Mouse (Mus musculus): ENCODE measurements at regions not wholly inside any gene's neighbourhood (a gene's known extent, or its start where the extent isn't known, plus 50 kb on each side); places are given as distances from the start of the nearest gene placed in this dataset.

DNA sequence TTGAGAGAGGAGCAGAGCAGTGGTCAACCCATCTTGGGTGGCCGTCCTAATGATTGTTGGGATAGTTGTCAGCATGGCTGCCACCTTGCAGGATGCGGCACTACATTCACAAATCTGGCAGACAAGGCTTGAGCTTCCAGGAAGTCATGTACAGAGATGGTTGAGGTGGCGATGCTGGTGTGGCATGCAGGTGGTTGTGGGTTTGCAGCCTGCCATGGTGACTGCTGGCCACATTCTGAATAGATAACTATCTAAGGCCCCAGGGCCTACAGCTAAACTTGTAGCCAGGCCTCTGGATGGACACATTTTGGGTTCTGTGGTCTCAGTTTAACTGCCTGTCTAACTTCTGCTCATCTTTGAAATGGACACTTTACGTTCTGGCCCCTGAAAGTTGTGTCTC lies 265.8 kb upstream of the Id2 start:
- dilution Hi-C loops (cut with MboI; ENCODE audit: extremely low pct_ligation_motif_present, extremely low pct_unique_long_range_greater_than_20kb, low sequenced_read_pairs), result no loop called here

GRCm38 (mm10) chr12:25360726-25361125 lies 263.8 kb upstream of the Id2 start:
- no peaks in the 10 kb centered on the region for H3K9me3 ChIP-seq (replicated peaks; ENCODE audit: low read length)
- no peaks in the 10 kb centered on the region for H3K79me2 ChIP-seq (replicated peaks; ENCODE audit: control insufficient read depth, extremely low read depth, insufficient read depth, poor library complexity, severe bottlenecking)
- H3K27me3 ChIP-seq (replicated peaks), result no peaks in the 10 kb centered on the region
- no peak overlapping the region for H3K4me2 ChIP-seq (ENCODE audit: insufficient read depth, low read depth, poor library complexity, severe bottlenecking)
- H3K4me3 ChIP-seq (replicated peaks in 1 of 3; ENCODE audit: low read depth in 2 of 3, low read length in 2 of 3, poor library complexity in 1 of 3), result no peak overlapping the region
- peaks cover 0 to 5% of the 10 kb centered on the region in 2 experiments; a peak in 2 of 4 replicates for H3K4me1 ChIP-seq (ENCODE audit: control insufficient read depth in 1 of 2, insufficient read depth in 2 of 2)
- TF ChIP-seq ETS1 (conservative IDR thresholded peaks at IDR 0.05; ENCODE audit: low read depth, low read length) (no peak), IRF4 (IDR thresholded peaks at IDR 0.05; ENCODE audit: low read depth, low read length) (no peak), MEF2A (IDR thresholded peaks at IDR 0.05; ENCODE audit: borderline replicate concordance, low read depth, low read length) (no peak), CTCF (conservative IDR thresholded peaks at IDR 0.05 in 1 of 2, IDR thresholded peaks at IDR 0.05 in 1 of 2; ENCODE audit: low read depth in 2 of 2, low read length in 2 of 2) (no peak)
- dilution Hi-C loops (cut with MboI; ENCODE audit: extremely low pct_ligation_motif_present, extremely low pct_unique_long_range_greater_than_20kb, low sequenced_read_pairs) (no loop called here), in situ Hi-C loops (cut with MboI; ENCODE audit: low pct_ligation_motif_present, low pct_unique_long_range_greater_than_20kb, low sequenced_read_pairs) (no loop called here)
- H3K36me3 ChIP-seq (replicated peaks in 1 of 2; ENCODE audit: control insufficient read depth in 1 of 2, insufficient read depth in 1 of 2, low read length in 1 of 2), result no peaks in the 10 kb centered on the region
- DNase-seq (ENCODE audit: extremely low read depth), result no peak
- H3K9ac ChIP-seq (ENCODE audit: insufficient read depth, low read depth), result no peak overlapping the region
- no peak overlapping the region for H3K27ac ChIP-seq (ENCODE audit: insufficient read depth, low read depth)

More for the DNA sequence above, 265.8 kb upstream of the Id2 start:
- Histone ChIP-seq H3K27ac (ENCODE audit: insufficient read depth, low read depth) (no peak overlapping the region), H3K9me3 (replicated peaks; ENCODE audit: low read length) (no peaks in the 10 kb centered on the region), H3K36me3 (replicated peaks in 1 of 2; ENCODE audit: control insufficient read depth in 1 of 2, insufficient read depth in 1 of 2, low read length in 1 of 2) (no peaks in the 10 kb centered on the region), H3K4me1 (ENCODE audit: control insufficient read depth in 1 of 2, insufficient read depth in 2 of 2) (no peaks in the 10 kb centered on the region), H3K4me3 (replicated peaks in 1 of 3; ENCODE audit: low read depth in 2 of 3, low read length in 2 of 3, poor library complexity in 1 of 3) (no peak overlapping the region), H3K79me2 (replicated peaks; ENCODE audit: control insufficient read depth, extremely low read depth, insufficient read depth, poor library complexity, severe bottlenecking) (no peaks in the 10 kb centered on the region), H3K4me2 (ENCODE audit: insufficient read depth, low read depth, poor library complexity, severe bottlenecking) (no peak overlapping the region), H3K9ac (ENCODE audit: insufficient read depth, low read depth) (no peak overlapping the region), H3K27me3 (replicated peaks) (no peaks in the 10 kb centered on the region)
- in situ Hi-C loops (cut with MboI; ENCODE audit: low pct_ligation_motif_present, low pct_unique_long_range_greater_than_20kb, low sequenced_read_pairs), result no loop called here
- TF ChIP-seq EP300 (IDR thresholded peaks at IDR 0.05; ENCODE audit: low read length) (no peak), BHLHE40 (IDR thresholded peaks at IDR 0.05; ENCODE audit: low read depth, low read length) (no peak), E2F4 (IDR thresholded peaks at IDR 0.05; ENCODE audit: insufficient replicate concordance, low read depth, low read length) (no peak), ZMIZ1 (IDR thresholded peaks at IDR 0.05; ENCODE audit: low read depth, low read length) (no peak), JUN (IDR thresholded peaks at IDR 0.05; ENCODE audit: insufficient read depth, low read depth, low read length) (no peak), JUND (conservative IDR thresholded peaks at IDR 0.05; ENCODE audit: low read depth, low read length) (no peak), ZC3H11A (IDR thresholded peaks at IDR 0.05; ENCODE audit: low read depth, low read length) (no peak), ETS1 (conservative IDR thresholded peaks at IDR 0.05; ENCODE audit: low read depth, low read length) (no peak), SIN3A (IDR thresholded peaks at IDR 0.05; ENCODE audit: low read length) (no peak), RCOR1 (conservative IDR thresholded peaks at IDR 0.05; ENCODE audit: low read depth, low read length) (no peak), ZNF384 (IDR thresholded peaks at IDR 0.05; ENCODE audit: low read depth, low read length) (no peak), ELF1 (IDR thresholded peaks at IDR 0.05; ENCODE audit: low read depth, low read length) (no peak), CHD1 (IDR thresholded peaks at IDR 0.05; ENCODE audit: low read depth, low read length) (no peak), USF2 (conservative IDR thresholded peaks at IDR 0.05; ENCODE audit: low read depth, low read length) (no peak), TCF12 (IDR thresholded peaks at IDR 0.05; ENCODE audit: low read depth, low read length) (no peak), TBP (conservative IDR thresholded peaks at IDR 0.05; ENCODE audit: low read depth, low read length) (no peak), MYC (IDR thresholded peaks at IDR 0.05; ENCODE audit: low read depth, low read length) (no peak), HCFC1 (IDR thresholded peaks at IDR 0.05; ENCODE audit: low read depth, low read length) (no peak)
- no peak for DNase-seq (ENCODE audit: extremely low read depth)
